8 mouse cellular contexts compared by ENCODE assay signal in the genomic region with DNA sequence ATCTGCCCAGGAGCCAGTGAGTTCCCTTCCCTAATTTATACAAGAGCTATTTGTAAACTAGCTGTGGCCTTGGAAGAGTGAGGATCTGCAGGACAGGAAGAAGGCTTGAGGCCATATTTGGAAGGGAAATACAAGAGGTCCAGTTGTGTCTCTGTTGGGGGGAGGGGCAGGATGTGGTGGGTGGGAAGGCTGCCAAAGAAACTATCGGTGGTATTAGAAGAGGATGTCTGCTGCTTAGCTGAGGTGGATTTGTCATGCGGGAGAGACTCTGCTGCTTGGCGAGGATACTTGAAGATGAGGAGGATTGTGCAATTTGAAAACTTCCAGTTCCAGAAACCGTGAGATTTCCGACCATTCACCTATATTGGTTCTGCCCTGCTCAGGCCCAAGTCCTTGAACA.
DNase-seq lines count a peak whose midpoint lies in the region; ATAC-seq and TF ChIP-seq lines count a peak whose summit lies in the region.

No protein-coding gene starts in this region.

- ATAC-seq in granulocyte monocyte progenitor cell, adult 5-6 weeks (replicated peaks; ENCODE audit: poor library complexity, severe bottlenecking), result peak; percentile 68
- ATAC-seq in forebrain, embryonic 14.5 days, result no peak
- no peak for ATAC-seq in erythroid progenitor cell, adult 5-6 weeks (replicated peaks; ENCODE audit: low FRiP score, poor library complexity, severe bottlenecking)

- no peak for DNase-seq in layer of hippocampus, adult 2 months (ENCODE audit: low spot score in 2 of 2)
- no peak for DNase-seq in layer of hippocampus, adult 9-10 months (ENCODE audit: low spot score)
- peak; percentile 61 to 62 for DNase-seq in kidney, adult 8-10 months
- DNase-seq in naive thymus-derived CD4-positive, alpha-beta T cell, adult 2 months (ENCODE audit: low read depth), result peak; percentile 15
- no peak for DNase-seq in forebrain, embryonic 14.5 days (ENCODE audit: low spot score)
- no peak for DNase-seq in frontal cortex, adult 2 months (ENCODE audit: extremely low spot score in 1 of 2, low spot score in 1 of 2)

- no peaks in the 10 kb centered on the region for H3K36me3 ChIP-seq in forebrain, embryonic 14.5 days (ENCODE audit: control insufficient read depth, insufficient read depth, low read length)

- H3K9me3 ChIP-seq in forebrain, embryonic 14.5 days (replicated peaks; ENCODE audit: control insufficient read depth, low read length), result no peaks in the 10 kb centered on the region

- no peak overlapping the region for H3K9ac ChIP-seq in forebrain, embryonic 14.5 days (ENCODE audit: low read length)

- no peak overlapping the region for H3K4me2 ChIP-seq in forebrain, embryonic 14.5 days (ENCODE audit: low read length)

- H3K27ac ChIP-seq in layer of hippocampus, adult 2 months, result peak overlapping the region; percentile 28; the same call in 1 of the 2 replicates
- H3K27ac ChIP-seq in forebrain, embryonic 14.5 days (ENCODE audit: low read depth, low read length), result no peak overlapping the region

- TF ChIP-seq CTCF in layer of hippocampus, adult 2 months (conservative IDR thresholded peaks at IDR 0.05), result no peak

- H3K4me1 ChIP-seq in forebrain, embryonic 14.5 days (ENCODE audit: control insufficient read depth, insufficient read depth, low read length), result no peaks in the 10 kb centered on the region

- H3K27me3 ChIP-seq in forebrain, embryonic 14.5 days (replicated peaks; ENCODE audit: control insufficient read depth, insufficient read depth, low read length), result no peaks in the 10 kb centered on the region

- WGBS in forebrain, embryonic 14.5 days, result 75% methylated on average over 5 of the region's 5 CpGs

- H3K4me3 ChIP-seq in layer of hippocampus, adult 2 months, result no peak overlapping the region
- H3K4me3 ChIP-seq in forebrain, embryonic 14.5 days (ENCODE audit: low read depth, low read length), result no peak overlapping the region

Comparison
In these comparisons a context has a peak if more than half of its experiments do, and no peak if none do; other contexts are left out.
1. DNase-seq: peak in kidney, adult 8-10 months (2 of 2) and naive thymus-derived CD4-positive, alpha-beta T cell, adult 2 months (single experiment); none in layer of hippocampus, adult 2 months (0 of 2), layer of hippocampus, adult 9-10 months (single experiment), forebrain, embryonic 14.5 days (single experiment) and frontal cortex, adult 2 months (0 of 2).